Mouse (Mus musculus): ENCODE measurements around the gene Heyl. TPM values are rescaled to one million over a fixed set of nuclear protein-coding genes. Genes with fewer than 3 reads are reported as not detected.

The Heyl gene
- polyA plus RNA-seq, 1 experiment = 0.61 TPM

DNA sequence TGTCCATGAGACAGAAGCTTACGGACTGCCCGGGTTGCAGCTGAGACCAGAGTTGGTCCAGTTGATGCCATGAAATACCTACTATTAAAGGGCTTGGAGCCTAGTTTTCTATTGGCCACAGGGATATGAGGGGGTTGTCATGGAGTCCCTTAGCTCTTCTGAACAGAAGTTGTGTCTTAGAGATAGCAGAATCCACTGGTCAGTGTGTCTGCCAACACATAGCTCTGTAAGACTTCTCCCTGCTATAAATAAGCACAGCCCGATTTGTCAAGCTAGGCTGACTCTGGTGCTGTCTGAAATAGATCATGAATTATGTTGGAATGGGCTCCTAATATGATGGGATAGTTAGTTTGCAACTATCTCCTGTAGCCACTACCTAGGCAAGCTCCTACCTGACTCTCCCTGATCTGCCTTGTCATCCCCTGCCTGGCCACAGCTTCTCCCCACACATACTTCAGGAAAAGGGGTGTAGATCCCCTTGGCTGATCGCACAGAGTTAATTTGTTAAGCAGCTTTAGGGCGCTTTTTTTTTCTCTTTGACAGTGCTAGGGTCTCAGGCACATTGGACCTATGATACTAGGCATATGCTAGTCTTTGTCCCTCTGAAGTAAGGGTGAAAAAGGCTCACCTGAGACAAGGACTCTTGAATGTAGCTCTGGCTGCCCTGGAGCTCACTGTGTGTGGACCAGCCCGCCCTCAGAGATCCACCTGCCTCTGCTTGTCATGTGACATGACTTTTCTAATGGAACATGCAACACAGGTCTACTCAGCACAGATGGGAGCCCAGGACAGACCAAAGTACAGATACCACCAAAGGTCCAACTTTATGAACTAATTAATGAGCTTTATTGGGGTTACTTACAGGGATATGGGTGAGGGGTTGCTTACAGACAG is 51.6 kb downstream of the Heyl start:
- peaks cover 69% of the 10 kb centered on the region for H3K79me2 ChIP-seq (ENCODE audit: control insufficient read depth, insufficient read depth)
- H3K4me3 ChIP-seq (ENCODE audit: insufficient read depth, poor library complexity, severe bottlenecking) = peak overlapping the region; percentile 49
- TF ChIP-seq CTCF (IDR thresholded peaks at IDR 0.05; ENCODE audit: control insufficient read depth, insufficient read depth, insufficient read length) (no peak), CEBPB (IDR thresholded peaks at IDR 0.05; ENCODE audit: low read depth) (no peak), MYOD1 (IDR thresholded peaks at IDR 0.05; ENCODE audit: control insufficient read depth, insufficient read length, low read depth) (no peak), FOSL1 (IDR thresholded peaks at IDR 0.05; ENCODE audit: insufficient read depth, low read length, poor library complexity, severe bottlenecking) (no peak), MYOG (IDR thresholded peaks at IDR 0.05; ENCODE audit: control insufficient read depth, extremely low read depth, insufficient read length) (no peak), USF1 (IDR thresholded peaks at IDR 0.05; ENCODE audit: low read depth) (no peak), MAX (IDR thresholded peaks at IDR 0.05) (no peak)
- H3K36me3 ChIP-seq (ENCODE audit: control insufficient read depth, insufficient read depth) = peaks cover 59% of the 10 kb centered on the region
- peaks cover 51% of the 10 kb centered on the region for H3K79me3 ChIP-seq (ENCODE audit: low read depth)
- H3ac ChIP-seq (ENCODE audit: control insufficient read depth, insufficient read length, low read depth) = peak overlapping the region; percentile 60
- H3K27me3 ChIP-seq (ENCODE audit: control insufficient read depth, insufficient read depth, insufficient read length) = no peaks in the 10 kb centered on the region

DNA sequence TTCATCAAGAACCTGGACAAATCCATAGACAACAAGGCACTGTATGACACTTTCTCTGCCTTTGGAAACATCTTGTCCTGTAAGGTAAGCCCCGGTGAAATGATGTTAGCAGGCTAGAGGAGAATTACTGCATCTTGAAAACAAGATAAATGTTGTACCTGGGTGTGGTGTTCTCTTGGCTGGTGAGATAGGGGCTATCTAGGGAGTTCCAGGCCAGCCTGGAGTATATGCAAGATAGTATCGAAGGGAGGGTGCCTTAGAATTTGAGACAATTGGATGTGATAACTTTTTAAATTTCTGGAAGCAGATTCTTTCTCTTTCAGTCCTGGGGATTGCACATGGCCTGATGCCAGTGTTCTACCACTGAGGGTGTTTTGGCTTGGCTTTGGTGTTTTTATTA is 53.4 kb downstream of the Heyl start:
- Histone ChIP-seq H3K27me3 (ENCODE audit: control insufficient read depth, insufficient read depth, insufficient read length) (no peaks in the 10 kb centered on the region), H3K36me3 (ENCODE audit: control insufficient read depth, insufficient read depth) (peaks cover 76% of the 10 kb centered on the region), H3K4me3 (ENCODE audit: insufficient read depth, poor library complexity, severe bottlenecking) (no peak overlapping the region)

DNA sequence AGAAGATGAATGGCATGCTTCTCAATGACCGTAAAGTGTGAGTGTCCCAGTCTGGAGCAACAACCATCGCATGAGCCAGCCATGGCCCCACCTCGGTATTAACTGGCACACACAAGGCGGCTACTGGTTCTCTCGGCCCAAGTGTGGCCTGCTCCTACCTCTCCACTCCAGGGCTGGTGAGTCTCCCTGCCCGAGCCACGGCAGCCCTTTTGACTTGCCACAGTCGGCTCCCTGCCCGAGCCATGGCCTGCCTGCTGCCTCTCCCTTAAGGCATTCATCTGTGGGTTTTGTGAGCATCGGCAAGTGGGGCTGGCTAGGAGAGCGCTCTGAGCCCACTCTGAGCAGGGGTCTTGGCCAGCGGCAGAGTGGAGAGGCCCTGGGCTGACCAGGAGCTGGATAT is 55.7 kb downstream of the Heyl start:
- no peak overlapping the region for H3K4me3 ChIP-seq (ENCODE audit: insufficient read depth, poor library complexity, severe bottlenecking)
- no peaks in the 10 kb centered on the region for H3K27me3 ChIP-seq (ENCODE audit: control insufficient read depth, insufficient read depth, insufficient read length)
- H3K36me3 ChIP-seq (ENCODE audit: control insufficient read depth, insufficient read depth) = peaks cover 96% of the 10 kb centered on the region
- H3K79me2 ChIP-seq (ENCODE audit: control insufficient read depth, insufficient read depth) = peaks cover 82% of the 10 kb centered on the region
- no peak overlapping the region for H3ac ChIP-seq (ENCODE audit: control insufficient read depth, insufficient read length, low read depth)
- H3K79me3 ChIP-seq (ENCODE audit: low read depth) = peaks cover 46% of the 10 kb centered on the region
- no peak for TF ChIP-seq USF1 (IDR thresholded peaks at IDR 0.05; ENCODE audit: low read depth)

More for the DNA sequence above, 53.4 kb downstream of the Heyl start:
- H3ac ChIP-seq (ENCODE audit: control insufficient read depth, insufficient read length, low read depth) = no peak overlapping the region
- H3K79me2 ChIP-seq (ENCODE audit: control insufficient read depth, insufficient read depth) = peaks cover 82% of the 10 kb centered on the region
- TF ChIP-seq FOSL1 (IDR thresholded peaks at IDR 0.05; ENCODE audit: insufficient read depth, low read length, poor library complexity, severe bottlenecking) (no peak), MAX (IDR thresholded peaks at IDR 0.05) (no peak), MYOG (IDR thresholded peaks at IDR 0.05; ENCODE audit: control insufficient read depth, extremely low read depth, insufficient read length) (no peak), CEBPB (IDR thresholded peaks at IDR 0.05; ENCODE audit: low read depth) (no peak)
- peaks cover 51% of the 10 kb centered on the region for H3K79me3 ChIP-seq (ENCODE audit: low read depth)

DNA sequence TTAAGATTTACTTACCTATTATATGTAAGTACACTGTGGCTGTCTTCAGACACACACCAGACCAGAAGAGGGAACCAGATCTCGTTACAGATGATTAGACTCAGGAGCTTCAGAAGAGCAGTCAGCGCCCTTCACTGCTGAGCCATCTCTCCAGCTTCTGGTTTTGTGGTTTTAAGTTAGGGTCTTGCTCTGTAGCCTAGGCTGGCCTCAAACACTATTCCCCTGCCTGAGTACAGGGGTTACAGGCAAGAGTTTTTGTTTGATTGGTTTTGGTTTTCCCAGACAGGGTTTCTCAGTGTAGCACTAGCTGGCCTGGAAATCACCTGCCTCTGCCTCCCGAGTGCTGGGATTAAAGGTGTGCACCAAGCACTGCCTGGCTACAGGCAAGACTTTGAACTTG is 59.0 kb downstream of the Heyl start:
- no peaks in the 10 kb centered on the region for H3K27me3 ChIP-seq (ENCODE audit: control insufficient read depth, insufficient read depth, insufficient read length)
- peaks cover 14% of the 10 kb centered on the region for H3K79me3 ChIP-seq (ENCODE audit: low read depth)
- no peak for TF ChIP-seq CEBPB (IDR thresholded peaks at IDR 0.05; ENCODE audit: low read depth)
- TF ChIP-seq MYOD1 (IDR thresholded peaks at IDR 0.05; ENCODE audit: control insufficient read depth, insufficient read length, low read depth) = no peak
- TF ChIP-seq FOSL1 (IDR thresholded peaks at IDR 0.05; ENCODE audit: insufficient read depth, low read length, poor library complexity, severe bottlenecking) = no peak
- no peak for TF ChIP-seq MAX (IDR thresholded peaks at IDR 0.05)
- no peak for TF ChIP-seq MYOG (IDR thresholded peaks at IDR 0.05; ENCODE audit: control insufficient read depth, extremely low read depth, insufficient read length)
- TF ChIP-seq CTCF (IDR thresholded peaks at IDR 0.05; ENCODE audit: control insufficient read depth, insufficient read depth, insufficient read length) = no peak
- no peak for TF ChIP-seq USF1 (IDR thresholded peaks at IDR 0.05; ENCODE audit: low read depth)

DNA sequence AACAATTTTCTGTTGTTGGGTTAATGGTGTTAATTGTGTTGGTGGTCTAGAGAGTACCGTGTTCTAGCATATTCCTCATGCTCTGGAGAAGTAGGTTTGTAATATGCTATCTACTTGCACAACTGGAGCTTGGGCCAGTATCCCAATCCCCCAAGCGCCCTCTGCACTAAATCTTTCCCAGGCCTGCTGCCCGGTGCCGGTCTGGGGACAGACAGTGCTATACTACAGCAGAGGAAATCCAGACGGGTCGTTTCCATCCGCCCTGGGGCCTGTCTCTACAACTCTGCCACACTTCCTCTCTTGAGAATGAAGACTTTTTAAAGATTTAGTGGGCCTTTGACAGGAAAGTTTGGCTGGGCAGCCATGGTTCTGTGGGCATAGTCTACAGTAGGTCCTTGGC is 59.6 kb downstream of the Heyl start:
- peaks cover 10% of the 10 kb centered on the region for H3K79me3 ChIP-seq (ENCODE audit: low read depth)
- H3K27me3 ChIP-seq (ENCODE audit: control insufficient read depth, insufficient read depth, insufficient read length) = no peaks in the 10 kb centered on the region
- H3K79me2 ChIP-seq (ENCODE audit: control insufficient read depth, insufficient read depth) = peaks cover 42% of the 10 kb centered on the region
- peaks cover 96% of the 10 kb centered on the region for H3K36me3 ChIP-seq (ENCODE audit: control insufficient read depth, insufficient read depth)
- TF ChIP-seq USF1 (IDR thresholded peaks at IDR 0.05; ENCODE audit: low read depth) = no peak
- no peak for TF ChIP-seq MYOD1 (IDR thresholded peaks at IDR 0.05; ENCODE audit: control insufficient read depth, insufficient read length, low read depth)
- TF ChIP-seq CTCF (IDR thresholded peaks at IDR 0.05; ENCODE audit: control insufficient read depth, insufficient read depth, insufficient read length) = no peak
- no peak for TF ChIP-seq MAX (IDR thresholded peaks at IDR 0.05)
- no peak for TF ChIP-seq MYOG (IDR thresholded peaks at IDR 0.05; ENCODE audit: control insufficient read depth, extremely low read depth, insufficient read length)
- TF ChIP-seq CEBPB (IDR thresholded peaks at IDR 0.05; ENCODE audit: low read depth) = no peak
- no peak for TF ChIP-seq FOSL1 (IDR thresholded peaks at IDR 0.05; ENCODE audit: insufficient read depth, low read length, poor library complexity, severe bottlenecking)
- no peak overlapping the region for H3ac ChIP-seq (ENCODE audit: control insufficient read depth, insufficient read length, low read depth)
- H3K4me3 ChIP-seq (ENCODE audit: insufficient read depth, poor library complexity, severe bottlenecking) = no peak overlapping the region

More for the DNA sequence above, 59.0 kb downstream of the Heyl start:
- H3K36me3 ChIP-seq (ENCODE audit: control insufficient read depth, insufficient read depth) = peaks cover 96% of the 10 kb centered on the region
- H3ac ChIP-seq (ENCODE audit: control insufficient read depth, insufficient read length, low read depth) = no peak overlapping the region
- no peak overlapping the region for H3K4me3 ChIP-seq (ENCODE audit: insufficient read depth, poor library complexity, severe bottlenecking)
- peaks cover 48% of the 10 kb centered on the region for H3K79me2 ChIP-seq (ENCODE audit: control insufficient read depth, insufficient read depth)
